Mouse (Mus musculus) thymus, adult 2 months (tissue): ENCODE measurements around the gene Natd1.

Source experiments
- CTCF ChIP-seq: fragments of 200-500 bp; IDR thresholded peaks from 2 replicates; pipeline ENCODE4 v1.5.1; 2012; ENCODE audit warnings: mild to moderate bottlenecking, control low read depth, low read length, moderate library complexity, borderline replicate concordance; ENCODE audit not compliant: control insufficient read depth, poor library complexity, insufficient read depth; ENCODE audit errors: extremely low read depth
- POLR2A ChIP-seq: fragments of 200-500 bp; IDR thresholded peaks from 2 replicates; pipeline ENCODE4 v1.6.1; 2012; ENCODE audit warnings: mild to moderate bottlenecking, low read length, control low read depth, moderate library complexity; ENCODE audit not compliant: control insufficient read depth, poor library complexity, insufficient read depth; ENCODE audit errors: extremely low read depth

GRCm38 (mm10) chr11:60924498-60924897, 9.9 kb upstream of the Natd1 start:
- TF ChIP-seq CTCF (no peak), POLR2A (no peak)
